Mouse (Mus musculus): ENCODE measurements around the gene Tsc22d1.
A peak's percentile ranks its signal among the peaks of the same experiment; 100 is the strongest.

The Tsc22d1 gene

GRCm38 (mm10) chr14:76520606-76521005 lies 105.8 kb downstream of the Tsc22d1 start:
- DNase-seq = peak in 1 of 2 experiments; percentile 51

GRCm38 (mm10) chr14:76521308-76521707 lies 106.5 kb downstream of the Tsc22d1 start:
- DNase-seq = no peak

GRCm38 (mm10) chr14:76523344-76523743 lies 108.6 kb downstream of the Tsc22d1 start:
- no peak for DNase-seq

DNA sequence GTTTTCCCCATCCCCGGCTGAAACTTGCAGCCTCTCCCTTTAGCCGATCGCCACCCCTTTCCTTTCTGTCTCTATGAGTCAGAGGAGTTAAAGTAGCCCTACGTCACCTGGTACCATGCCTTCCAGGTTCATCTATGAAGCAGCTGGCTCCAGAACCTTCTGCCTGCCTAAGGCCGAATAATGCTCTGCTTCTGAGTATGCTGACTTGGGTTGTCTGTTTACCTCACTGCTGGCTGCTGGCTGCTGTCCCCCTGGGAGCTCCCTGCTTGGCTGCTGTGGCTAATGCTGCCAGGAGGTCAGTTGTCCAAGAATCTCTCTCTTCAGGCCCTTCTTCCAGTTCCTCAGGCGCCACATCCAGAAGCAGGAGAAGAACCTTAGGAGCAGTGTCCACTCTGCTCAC lies 111.7 kb downstream of the Tsc22d1 start:
- DNase-seq = no peak

GRCm38 (mm10) chr14:76527030-76527719 lies 112.4 kb downstream of the Tsc22d1 start:
- DNase-seq = peak in 1 of 2 experiments; percentile 33

DNA sequence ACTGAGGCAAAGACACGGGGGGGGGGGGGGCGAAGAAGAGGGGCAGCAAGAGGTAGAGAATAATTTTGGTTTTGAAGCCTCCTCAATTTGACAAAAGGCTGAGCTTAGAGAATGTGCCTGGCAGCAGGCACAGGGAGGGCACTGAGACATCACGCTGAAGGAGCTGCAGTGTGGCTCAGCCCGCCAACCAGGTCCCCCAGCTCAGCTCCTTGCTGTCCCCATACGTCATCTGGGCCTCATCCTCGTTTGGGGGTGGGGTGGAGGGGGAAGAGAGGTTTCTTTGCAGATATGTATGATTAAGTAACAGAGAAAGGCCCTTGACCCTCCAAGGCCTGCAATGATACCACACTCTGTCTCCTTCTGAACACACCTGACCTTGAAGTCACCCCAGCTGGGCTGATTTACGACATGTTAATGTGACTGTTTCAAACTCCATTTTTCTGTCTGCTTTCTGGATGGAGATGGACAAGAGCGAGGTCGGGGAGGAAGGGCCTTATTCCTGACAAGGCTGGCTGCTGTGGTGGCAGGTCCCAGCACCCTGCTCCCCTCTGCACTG lies 113.1 kb downstream of the Tsc22d1 start:
- DNase-seq = no peak

DNA sequence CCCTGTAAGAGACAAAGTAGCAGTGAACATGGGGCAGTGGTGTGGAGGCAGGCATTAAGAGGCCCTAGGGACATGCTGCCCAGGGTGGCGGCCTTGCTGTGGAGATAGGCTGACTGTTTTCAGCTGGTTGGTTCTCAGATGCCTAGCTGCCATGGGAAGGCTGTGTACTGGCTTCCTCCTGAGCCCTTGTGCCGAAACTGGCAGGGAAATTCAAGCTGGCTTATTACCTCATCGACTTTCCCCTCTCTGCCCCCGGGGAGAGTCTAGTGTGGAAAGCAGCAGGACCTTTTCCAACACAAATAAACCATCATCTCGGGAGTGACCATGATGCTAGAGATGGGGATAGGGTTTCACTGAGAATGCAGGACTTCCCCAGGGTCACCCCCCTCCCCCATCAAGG lies 113.9 kb downstream of the Tsc22d1 start:
- no peak for DNase-seq

- no peak for DNase-seq
These were observed 116.4 kb downstream of the Tsc22d1 start for GRCm38 (mm10) chr14:76531027-76531660.

GRCm38 (mm10) chr14:76532257-76533169 lies 117.8 kb downstream of the Tsc22d1 start:
- DNase-seq = peak; percentile 71 to 80

DNA sequence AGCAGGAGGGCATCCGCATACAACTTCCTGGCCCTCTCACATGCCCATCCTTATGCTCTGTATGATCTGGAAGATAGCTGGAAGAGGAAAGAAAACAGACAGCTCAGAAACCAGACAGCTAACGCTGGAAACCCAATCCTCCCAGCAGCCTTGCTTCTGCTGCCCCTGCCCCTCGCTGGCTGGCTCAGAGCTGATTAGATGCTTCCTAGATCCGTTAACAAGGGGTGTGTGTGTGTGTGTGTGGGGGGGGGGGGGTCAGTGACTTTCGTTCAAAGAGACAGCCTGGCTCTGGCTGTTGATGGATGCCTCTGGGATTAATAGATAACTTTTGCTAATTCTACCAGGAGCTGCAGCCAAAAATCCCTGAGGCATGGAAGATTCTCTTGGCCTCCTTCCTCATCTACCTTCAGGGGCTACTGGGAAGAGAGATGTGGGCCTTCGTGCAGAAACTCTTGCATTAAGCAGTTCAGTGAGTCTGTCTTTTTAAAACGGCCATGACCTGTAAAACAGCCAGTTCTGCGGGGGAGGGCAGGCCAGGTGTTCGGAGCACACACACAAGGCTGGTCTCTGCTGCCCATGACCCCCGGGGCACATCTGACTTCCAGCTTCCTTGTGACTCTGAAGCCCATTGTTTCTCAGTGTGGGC lies 118.5 kb downstream of the Tsc22d1 start:
- peak; percentile 67 to 84 for DNase-seq

GRCm38 (mm10) chr14:76535096-76535495 lies 120.3 kb downstream of the Tsc22d1 start:
- no peak for DNase-seq

GRCm38 (mm10) chr14:76536921-76537320 lies 122.2 kb downstream of the Tsc22d1 start:
- peak; percentile 86 to 92 for DNase-seq

GRCm38 (mm10) chr14:76540005-76540670 lies 125.4 kb downstream of the Tsc22d1 start:
- peak; percentile 39 to 50 for DNase-seq

- no peak for DNase-seq
These were observed 126.6 kb downstream of the Tsc22d1 start for GRCm38 (mm10) chr14:76541341-76541740.

DNA sequence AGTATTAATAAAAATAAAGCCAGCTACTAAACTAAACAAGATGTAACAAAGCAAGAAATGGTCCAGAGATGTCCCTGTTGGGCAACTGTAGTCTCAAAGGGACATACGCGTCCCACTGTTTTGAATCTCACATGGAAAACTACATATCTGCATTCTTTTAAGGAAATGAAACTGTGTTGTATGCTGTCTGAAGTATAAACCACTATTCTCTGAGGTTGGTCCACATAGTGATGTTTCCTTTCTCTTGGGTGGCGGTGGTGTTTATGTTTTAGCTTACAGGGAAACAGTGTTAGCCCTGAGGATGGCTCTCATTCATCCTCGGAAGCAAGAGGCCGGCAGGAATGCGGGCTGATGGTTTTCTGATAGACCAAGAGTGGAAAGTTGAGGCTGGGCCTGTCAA lies 129.4 kb downstream of the Tsc22d1 start:
- DNase-seq = no peak

DNA sequence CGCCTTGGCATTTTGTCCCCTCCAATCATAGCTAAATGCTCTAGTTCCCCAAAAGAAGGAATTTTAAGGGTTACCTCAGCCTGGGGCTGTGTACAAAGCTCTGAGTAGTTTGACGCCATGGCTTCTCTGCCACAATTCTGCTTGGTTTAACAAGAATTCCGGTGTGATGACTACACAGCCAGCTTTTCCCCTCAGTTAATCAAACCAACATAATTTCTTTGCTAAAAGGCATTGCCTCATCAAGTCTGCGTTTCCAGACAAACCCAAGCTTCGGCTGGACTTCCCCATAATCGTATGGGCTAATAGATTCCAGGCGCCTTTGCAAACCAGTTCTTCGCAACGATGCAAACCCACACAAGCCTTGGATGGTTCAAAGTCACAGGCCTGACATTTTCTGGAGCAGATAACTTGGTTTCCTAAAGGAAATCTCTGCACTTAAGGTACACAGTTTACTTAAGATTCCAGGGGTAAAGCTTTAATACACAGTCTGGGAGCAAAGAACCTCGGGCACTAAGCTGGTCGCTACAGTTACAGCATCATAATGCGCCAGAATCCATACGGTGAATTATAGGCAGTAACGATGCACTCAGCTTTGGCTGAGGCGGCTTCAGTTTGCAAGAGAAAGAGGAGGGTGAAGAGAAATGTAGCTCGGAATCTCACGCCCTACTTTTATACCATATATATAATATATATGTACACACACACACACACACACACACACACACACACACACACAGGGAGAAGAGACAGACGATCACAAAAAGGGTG lies 140.7 kb downstream of the Tsc22d1 start:
- no peak for DNase-seq

DNA sequence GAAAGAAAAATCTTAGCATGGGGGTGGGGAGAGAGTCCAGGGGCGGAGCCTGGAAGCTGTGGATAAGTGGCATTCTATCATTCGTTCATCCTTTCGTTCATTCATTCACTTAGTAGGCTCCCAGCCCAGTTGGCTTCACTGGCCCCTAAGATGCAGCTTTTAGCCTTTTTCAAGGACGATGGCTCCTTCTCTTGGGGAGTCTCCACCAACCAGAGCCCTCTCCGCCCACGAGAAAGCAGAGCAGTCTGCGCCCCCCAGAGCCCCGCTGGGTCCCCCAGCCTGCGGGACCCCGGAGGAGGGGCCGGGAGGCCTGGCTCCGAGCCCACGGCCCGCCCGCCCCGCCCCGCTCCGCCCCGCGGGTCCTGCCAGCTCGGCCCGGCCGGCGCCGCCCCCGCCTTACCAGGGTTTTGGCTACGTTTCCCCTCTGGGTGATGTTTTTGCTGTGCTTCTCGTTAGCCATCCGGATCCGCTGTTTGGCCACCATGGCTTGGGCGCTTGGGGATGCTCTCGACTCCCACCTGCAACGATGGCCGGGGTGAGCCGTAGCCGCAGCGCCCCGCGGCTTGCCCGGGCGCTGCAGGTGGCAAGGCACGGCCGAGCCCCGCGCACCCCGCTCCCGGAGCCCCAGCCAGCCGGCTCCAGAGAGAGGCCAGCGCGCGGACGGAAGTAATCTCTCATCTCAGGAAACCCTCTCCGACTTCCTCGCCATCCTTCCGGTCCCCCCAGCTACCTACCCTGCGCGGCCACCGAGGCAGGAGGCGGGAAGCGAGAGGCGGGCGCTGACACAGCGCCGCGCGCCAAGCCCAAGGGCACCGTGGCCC lies 141.5 kb downstream of the Tsc22d1 start:
- peak; percentile 74 to 81 for DNase-seq

GRCm38 (mm10) chr14:76556852-76557208 lies 142.1 kb downstream of the Tsc22d1 start, which contains the start of gene Serp2:
Serp2 (minus strand) TSS chr14:76556889.
- no peak for DNase-seq

Data from kidney, postnatal 36 days (tissue).